Mouse (Mus musculus) MN1 (cell line): Measurements from ENCODE around the gene Dync1li2.
A peak's percentile ranks its signal among the peaks of the same experiment; 100 is the strongest.

Experiments
- DNase-seq: peaks from one replicate; pipeline ENCODE4 v3.0.0-alpha.2; 2016; ENCODE audit warnings: low spot score

Gene Dync1li2

GRCm38 (mm10) chr8:104414204-104414603 is 28.6 kb downstream of the Dync1li2 start:
- no peak for DNase-seq

- no peak for DNase-seq
Measured at GRCm38 (mm10) chr8:104413770-104414169, 29.1 kb downstream of the Dync1li2 start.

GRCm38 (mm10) chr8:104412805-104413532 is 29.9 kb downstream of the Dync1li2 start:
- no peak for DNase-seq

GRCm38 (mm10) chr8:104411972-104412371 is 30.9 kb downstream of the Dync1li2 start:
- DNase-seq = no peak

GRCm38 (mm10) chr8:104411468-104411867 is 31.4 kb downstream of the Dync1li2 start:
- no peak for DNase-seq

GRCm38 (mm10) chr8:104410628-104411273 is 32.1 kb downstream of the Dync1li2 start:
- peak; percentile 32 for DNase-seq

GRCm38 (mm10) chr8:104408328-104409110 is 34.3 kb downstream of the Dync1li2 start:
- DNase-seq = no peak

GRCm38 (mm10) chr8:104406340-104407128 is 36.3 kb downstream of the Dync1li2 start:
- no peak for DNase-seq

GRCm38 (mm10) chr8:104405430-104406187 is 37.2 kb downstream of the Dync1li2 start:
- peak; percentile 39 for DNase-seq

- no peak for DNase-seq
Measured at GRCm38 (mm10) chr8:104403596-104403995, 39.3 kb downstream of the Dync1li2 start.

GRCm38 (mm10) chr8:104395703-104396357 is 47.0 kb downstream of the Dync1li2 start, which contains the start of gene Cmtm4:
Gene Cmtm4 (minus strand): TSS chr8:104395807.
- peak; percentile 71 for DNase-seq

- DNase-seq = peak; percentile 42
Measured at GRCm38 (mm10) chr8:104394801-104395702, 47.8 kb downstream of the Dync1li2 start.

GRCm38 (mm10) chr8:104393767-104394166 is 49.1 kb downstream of the Dync1li2 start:
- DNase-seq = no peak

- no peak for DNase-seq
Measured at GRCm38 (mm10) chr8:104393139-104393538, 49.7 kb downstream of the Dync1li2 start.

GRCm38 (mm10) chr8:104390245-104390644 is 52.6 kb downstream of the Dync1li2 start:
- no peak for DNase-seq

- peak; percentile 42 for DNase-seq
Measured at GRCm38 (mm10) chr8:104387980-104388379, 54.9 kb downstream of the Dync1li2 start.

GRCm38 (mm10) chr8:104387501-104387900 is 55.3 kb downstream of the Dync1li2 start:
- DNase-seq = no peak

- DNase-seq = no peak
Measured at GRCm38 (mm10) chr8:104386693-104387092, 56.2 kb downstream of the Dync1li2 start.

- no peak for DNase-seq
Measured at GRCm38 (mm10) chr8:104383977-104384376, 58.9 kb downstream of the Dync1li2 start.
